Mouse (Mus musculus): ENCODE measurements around the gene a. TPM values are rescaled to one million over a fixed set of nuclear protein-coding genes. Genes with fewer than 3 reads are reported as not detected.
"Not testable (repeated sequence)": the region's sequence is repeated elsewhere in the genome, so short reads cannot be mapped to it uniquely, and the experiment has no call there.

a gene
- total and polyA plus RNA-seq, 2 experiments from 2014 or later: 0.85 TPM; not detected in 1

GRCm38 (mm10) chr2:155019673-155020072, 228.5 kb downstream of the a start:
- no peaks in the 10 kb centered on the region for H3K9me3 ChIP-seq (ENCODE audit: low read length)
- peak; percentile 78 for TF ChIP-seq CTCF (IDR thresholded peaks at IDR 0.05; ENCODE audit: low read depth)
- H3K4me1 ChIP-seq (ENCODE audit: insufficient read depth, low read length): no peaks in the 10 kb centered on the region
- no peaks in the 10 kb centered on the region for H3K36me3 ChIP-seq (ENCODE audit: insufficient read depth, low read length)
- H3K4me2 ChIP-seq (ENCODE audit: low read depth, low read length): peak overlapping the region; percentile 98
- under 1% methylated on average over 22 of the region's 22 CpGs for WGBS
- peak; percentile 97 for DNase-seq (ENCODE audit: low spot score)
- ATAC-seq: peak; percentile 87
- H3K27me3 ChIP-seq (ENCODE audit: insufficient read depth, low read length): no peaks in the 10 kb centered on the region
- H3K4me3 ChIP-seq (ENCODE audit: low read length): peak overlapping the region; percentile 49
- H3K27ac ChIP-seq: peak overlapping the region; percentile 80
- H3K9ac ChIP-seq (replicated peaks; ENCODE audit: low read length): peak overlapping the region; percentile 55

- H3K27me3 ChIP-seq (ENCODE audit: insufficient read depth, low read length); H3K4me1 ChIP-seq (ENCODE audit: insufficient read depth, low read length); H3K9me3 ChIP-seq (ENCODE audit: low read length); H3K4me3 ChIP-seq (ENCODE audit: low read length); ATAC-seq; H3K9ac ChIP-seq (replicated peaks; ENCODE audit: low read length); H3K27ac ChIP-seq; DNase-seq (ENCODE audit: low spot score); H3K36me3 ChIP-seq (ENCODE audit: insufficient read depth, low read length): not testable (repeated sequence)
- H3K4me2 ChIP-seq (ENCODE audit: low read depth, low read length): peak overlapping the region; percentile 98; the same call in 1 of the 2 replicates
- WGBS: 30% methylated on average over 20 of the region's 20 CpGs
Observed at GRCm38 (mm10) chr2:155020247-155020826, 229.1 kb downstream of the a start.

GRCm38 (mm10) chr2:155030831-155031230, 239.6 kb downstream of the a start:
- H3K4me2 ChIP-seq (ENCODE audit: low read depth, low read length): no peak overlapping the region
- H3K27me3 ChIP-seq (ENCODE audit: insufficient read depth, low read length): no peaks in the 10 kb centered on the region
- ATAC-seq: no peak
- H3K9ac ChIP-seq (replicated peaks; ENCODE audit: low read length): no peak overlapping the region
- no peak overlapping the region for H3K4me3 ChIP-seq (ENCODE audit: low read length)
- 39% methylated on average over 7 of the region's 7 CpGs for WGBS
- H3K27ac ChIP-seq: no peak overlapping the region
- DNase-seq (ENCODE audit: low spot score): peak; percentile 15
- no peaks in the 10 kb centered on the region for H3K36me3 ChIP-seq (ENCODE audit: insufficient read depth, low read length)
- TF ChIP-seq CTCF (IDR thresholded peaks at IDR 0.05; ENCODE audit: low read depth): no peak
- H3K9me3 ChIP-seq (ENCODE audit: low read length): no peaks in the 10 kb centered on the region
- H3K4me1 ChIP-seq (ENCODE audit: insufficient read depth, low read length): no peaks in the 10 kb centered on the region

- Histone ChIP-seq H3K27me3 (ENCODE audit: insufficient read depth, low read length) (no peaks in the 10 kb centered on the region), H3K27ac (no peak overlapping the region), H3K9me3 (ENCODE audit: low read length) (no peaks in the 10 kb centered on the region), H3K4me1 (ENCODE audit: insufficient read depth, low read length) (no peaks in the 10 kb centered on the region), H3K4me3 (ENCODE audit: low read length) (no peak overlapping the region), H3K36me3 (ENCODE audit: insufficient read depth, low read length) (no peaks in the 10 kb centered on the region), H3K4me2 (ENCODE audit: low read depth, low read length) (no peak overlapping the region), H3K9ac (replicated peaks; ENCODE audit: low read length) (no peak overlapping the region)
- DNase-seq (ENCODE audit: low spot score): no peak
- ATAC-seq: no peak
- no peak for TF ChIP-seq CTCF (IDR thresholded peaks at IDR 0.05; ENCODE audit: low read depth)
- 39% methylated on average over 19 of the region's 19 CpGs for WGBS
Observed at GRCm38 (mm10) chr2:155032938-155033710, 241.9 kb downstream of the a start.

- H3K9me3 ChIP-seq (ENCODE audit: low read length): no peaks in the 10 kb centered on the region
- DNase-seq (ENCODE audit: low spot score) (no peak), ATAC-seq (no peak)
- no peak for TF ChIP-seq CTCF (IDR thresholded peaks at IDR 0.05; ENCODE audit: low read depth)
- H3K9ac ChIP-seq (replicated peaks; ENCODE audit: low read length): no peak overlapping the region
- 74% methylated on average over 4 of the region's 4 CpGs for WGBS
- H3K4me2 ChIP-seq (ENCODE audit: low read depth, low read length): no peak overlapping the region
- H3K4me3 ChIP-seq (ENCODE audit: low read length): no peak overlapping the region
- H3K36me3 ChIP-seq (ENCODE audit: insufficient read depth, low read length): no peaks in the 10 kb centered on the region
- no peaks in the 10 kb centered on the region for H3K4me1 ChIP-seq (ENCODE audit: insufficient read depth, low read length)
- H3K27me3 ChIP-seq (ENCODE audit: insufficient read depth, low read length): no peaks in the 10 kb centered on the region
- H3K27ac ChIP-seq: no peak overlapping the region
Observed at GRCm38 (mm10) chr2:155039956-155040355, 248.8 kb downstream of the a start.

GRCm38 (mm10) chr2:155044542-155044941, 253.3 kb downstream of the a start:
- no peak overlapping the region for H3K9ac ChIP-seq (replicated peaks; ENCODE audit: low read length)
- DNase-seq (ENCODE audit: low spot score): no peak
- 79% methylated on average over 3 of the region's 3 CpGs for WGBS
- H3K4me2 ChIP-seq (ENCODE audit: low read depth, low read length): no peak overlapping the region
- H3K27ac ChIP-seq: no peak overlapping the region
- ATAC-seq: no peak
- H3K36me3 ChIP-seq (ENCODE audit: insufficient read depth, low read length): no peaks in the 10 kb centered on the region
- H3K9me3 ChIP-seq (ENCODE audit: low read length): no peaks in the 10 kb centered on the region
- H3K4me1 ChIP-seq (ENCODE audit: insufficient read depth, low read length): no peaks in the 10 kb centered on the region
- no peak for TF ChIP-seq CTCF (IDR thresholded peaks at IDR 0.05; ENCODE audit: low read depth)
- no peak overlapping the region for H3K4me3 ChIP-seq (ENCODE audit: low read length)
- no peaks in the 10 kb centered on the region for H3K27me3 ChIP-seq (ENCODE audit: insufficient read depth, low read length)

GRCm38 (mm10) chr2:155045075-155045474, 253.9 kb downstream of the a start:
- no peaks in the 10 kb centered on the region for H3K27me3 ChIP-seq (ENCODE audit: insufficient read depth, low read length)
- no peak for TF ChIP-seq CTCF (IDR thresholded peaks at IDR 0.05; ENCODE audit: low read depth)
- no peak for DNase-seq (ENCODE audit: low spot score)
- no peak for ATAC-seq
- 66% methylated on average over 3 of the region's 3 CpGs for WGBS
- no peak overlapping the region for H3K27ac ChIP-seq
- H3K4me1 ChIP-seq (ENCODE audit: insufficient read depth, low read length): peaks cover 1% of the 10 kb centered on the region
- H3K4me2 ChIP-seq (ENCODE audit: low read depth, low read length): no peak overlapping the region
- H3K9me3 ChIP-seq (ENCODE audit: low read length): no peaks in the 10 kb centered on the region
- no peaks in the 10 kb centered on the region for H3K36me3 ChIP-seq (ENCODE audit: insufficient read depth, low read length)
- no peak overlapping the region for H3K4me3 ChIP-seq (ENCODE audit: low read length)
- H3K9ac ChIP-seq (replicated peaks; ENCODE audit: low read length): no peak overlapping the region

Data from hindbrain, postnatal 0 days (tissue).